Mouse (Mus musculus): ENCODE results near the gene Fgd2.

- TF ChIP-seq POLR2A (IDR thresholded peaks at IDR 0.05; ENCODE audit: low read depth, low read length): no peak
- TF ChIP-seq CTCF (IDR thresholded peaks at IDR 0.05; ENCODE audit: extremely low read depth, insufficient read depth, insufficient read length, insufficient replicate concordance): no peak
These were observed 35.5 kb downstream of the Fgd2 start for GRCm38 (mm10) chr17:29396056-29396799.
